Mouse (Mus musculus) cortical plate, adult 2 months (tissue): ENCODE data around the gene Ncoa3.

Experiments
- CTCF ChIP-seq: fragments of 200-500 bp; IDR thresholded peaks from 2 replicates; pipeline ENCODE4 v1.5.1; 2011; ENCODE audit warnings: mild to moderate bottlenecking, control low read depth, low read length; ENCODE audit not compliant: insufficient read depth; ENCODE audit errors: extremely low read depth
- POLR2A ChIP-seq: fragments of 200-500 bp; IDR thresholded peaks from 2 replicates; pipeline ENCODE4 v1.6.1; 2011; ENCODE audit warnings: mild to moderate bottlenecking, low read length, control low read depth; ENCODE audit not compliant: insufficient read depth; ENCODE audit errors: extremely low read depth

- TF ChIP-seq POLR2A (no peak), CTCF (no peak)
Measured at GRCm38 (mm10) chr2:165993173-165993900, 901 bp downstream of the Ncoa3 start.
